Mouse (Mus musculus) olfactory bulb, adult 2 months (tissue): ENCODE measurements around the gene Trmt2b. TPM values are rescaled to one million over a fixed set of nuclear protein-coding genes. Genes with fewer than 3 reads are reported as not detected.
A peak's percentile ranks its signal among the peaks of the same experiment; 100 is the strongest.

ENCODE experiments used
- H3K27ac ChIP-seq: fragments of 200-500 bp; 2 replicates; pipeline ENCODE4 v1.5.1; 2012; ENCODE audit warnings: low read depth, low read length; ENCODE audit not compliant: insufficient read depth
- H3K4me1 ChIP-seq: fragments of 200-500 bp; 2 replicates; pipeline ENCODE4 v1.6.1; 2012; ENCODE audit warnings: low read length; ENCODE audit not compliant: control insufficient read depth, insufficient read depth
- H3K4me3 ChIP-seq: fragments of 200-500 bp; 2 replicates; pipeline ENCODE4 v1.5.1; 2012; ENCODE audit warnings: mild to moderate bottlenecking, low read depth, low read length, moderate library complexity; ENCODE audit not compliant: insufficient read depth
- CTCF ChIP-seq: fragments of 200-500 bp; IDR thresholded peaks from 2 replicates; pipeline ENCODE4 v1.5.1; 2012; ENCODE audit warnings: low read depth, mild to moderate bottlenecking, low read length, moderate library complexity; ENCODE audit not compliant: insufficient read depth
- POLR2A ChIP-seq: fragments of 200-500 bp; IDR thresholded peaks from 2 replicates; pipeline ENCODE4 v1.6.1; 2012; ENCODE audit warnings: mild to moderate bottlenecking, low read depth, low read length, moderate library complexity; ENCODE audit not compliant: insufficient read depth
- WGBS: fragments of 180-500 bp; shearing (Covaris S2); methylation state at CpG from one replicate; pipeline ENCODE4 v1.1.7; 2018; 5-methylcytosine and 5-hydroxymethylcytosine counted together
- polyA plus RNA-seq: library from polyadenylated mRNA; stranded (reverse); fragments of >200 nt; gene quantifications from 2 replicates; pipeline ENCODE4 v1.2.4, GENCODE M21; 2012; ENCODE audit warnings: low replicate concordance; ENCODE audit not compliant: missing spikeins, insufficient read depth, insufficient read length

Gene Trmt2b
- polyA plus RNA-seq, 1 experiment = not detected

DNA sequence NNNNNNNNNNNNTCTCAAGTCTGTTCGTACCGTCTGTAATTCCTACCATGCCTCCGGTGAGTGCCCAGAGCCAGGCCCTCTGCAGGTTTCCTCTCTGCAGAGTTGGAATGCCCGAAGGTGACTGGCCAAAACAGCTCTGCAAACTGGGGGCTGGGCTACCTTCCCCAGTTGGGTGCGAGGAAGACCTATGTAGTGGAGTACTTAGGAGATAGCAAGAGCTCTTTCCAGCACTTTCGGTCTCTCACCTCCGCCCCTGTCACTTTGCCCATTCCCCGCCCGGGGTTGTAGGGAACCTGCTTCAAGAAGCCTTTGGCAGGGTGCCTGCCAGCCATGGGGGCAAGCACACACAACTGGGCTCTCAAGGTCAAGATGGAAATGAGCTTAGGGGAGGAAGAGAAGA lies 19.5 kb upstream of the Trmt2b start:
- TF ChIP-seq POLR2A (no peak), CTCF (no peak)
- peak overlapping the region; percentile 75 for H3K27ac ChIP-seq
- WGBS = 32% methylated on average over 9 of the region's 9 CpGs
- no peaks in the 10 kb centered on the region for H3K4me1 ChIP-seq
- peak overlapping the region; percentile 81 for H3K4me3 ChIP-seq

DNA sequence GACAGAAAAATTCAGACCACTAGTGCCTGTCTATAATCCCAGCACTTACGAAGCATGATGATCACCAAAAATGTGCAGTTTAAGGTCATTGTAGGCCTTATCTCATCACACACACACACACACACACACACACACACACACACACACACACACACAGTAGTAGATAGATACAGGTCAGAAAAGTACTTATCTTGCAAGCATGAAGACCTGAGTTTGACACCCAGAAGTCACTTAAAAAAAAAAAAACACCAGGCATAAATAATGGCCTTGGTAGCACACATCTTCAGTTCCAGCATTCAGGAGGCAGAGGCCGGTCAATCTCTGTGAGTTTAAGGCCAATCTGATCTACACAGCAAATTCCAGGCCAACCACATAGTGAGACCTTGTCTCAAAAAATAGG lies 10.5 kb upstream of the Trmt2b start:
- H3K4me1 ChIP-seq = no peaks in the 10 kb centered on the region
- no peak overlapping the region for H3K27ac ChIP-seq
- TF ChIP-seq CTCF (no peak), POLR2A (no peak)
- no peak overlapping the region for H3K4me3 ChIP-seq
- WGBS = 94% methylated on average over 2 of the region's 2 CpGs

DNA sequence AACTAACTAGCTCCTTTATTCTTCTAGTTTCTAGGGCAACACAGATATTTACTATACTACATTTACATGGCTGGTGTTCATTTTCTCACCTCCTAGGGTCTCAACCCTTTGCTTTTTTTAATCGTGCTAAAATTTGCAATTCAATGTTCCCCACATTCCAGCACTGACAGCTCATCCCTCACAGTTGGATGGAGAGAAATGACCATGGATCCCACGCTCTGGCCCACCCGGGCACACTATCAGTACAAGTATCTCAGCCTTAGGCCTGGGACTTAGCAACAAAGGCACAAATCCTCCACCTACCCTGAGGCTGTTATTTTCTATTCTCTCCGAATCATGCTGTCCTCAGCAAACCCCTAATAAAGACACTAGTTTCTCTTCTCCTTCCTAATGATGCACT lies 9.0 kb upstream of the Trmt2b start:
- TF ChIP-seq POLR2A (no peak), CTCF (no peak)
- WGBS = 34% methylated on average over 4 of the region's 4 CpGs
- no peak overlapping the region for H3K4me3 ChIP-seq
- no peaks in the 10 kb centered on the region for H3K4me1 ChIP-seq
- peak overlapping the region; percentile 44; the same call in 1 of the 2 replicates for H3K27ac ChIP-seq

DNA sequence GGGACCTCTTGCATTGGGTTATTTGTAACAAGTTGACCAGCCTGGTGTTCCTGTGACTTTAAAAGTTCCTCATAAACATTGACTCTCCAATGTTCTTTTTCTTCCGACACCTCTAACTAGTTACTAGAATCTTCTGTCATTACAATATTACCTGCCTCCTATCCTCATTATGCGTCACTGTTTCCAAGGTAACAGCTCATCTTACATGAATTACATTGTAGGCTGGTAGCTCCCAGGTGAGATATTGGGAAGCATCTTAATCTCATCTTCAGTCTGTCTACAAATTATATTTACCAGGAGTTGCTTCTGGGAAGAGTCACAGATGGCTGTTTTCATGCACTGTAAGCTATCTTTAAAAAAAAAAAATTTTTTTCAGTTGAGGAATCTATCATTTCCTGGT lies 8.3 kb upstream of the Trmt2b start:
- no peak overlapping the region for H3K27ac ChIP-seq
- no peaks in the 10 kb centered on the region for H3K4me1 ChIP-seq
- no peak overlapping the region for H3K4me3 ChIP-seq
- 80% methylated on average over 2 of the region's 2 CpGs for WGBS
- TF ChIP-seq CTCF = no peak
- TF ChIP-seq POLR2A = no peak

DNA sequence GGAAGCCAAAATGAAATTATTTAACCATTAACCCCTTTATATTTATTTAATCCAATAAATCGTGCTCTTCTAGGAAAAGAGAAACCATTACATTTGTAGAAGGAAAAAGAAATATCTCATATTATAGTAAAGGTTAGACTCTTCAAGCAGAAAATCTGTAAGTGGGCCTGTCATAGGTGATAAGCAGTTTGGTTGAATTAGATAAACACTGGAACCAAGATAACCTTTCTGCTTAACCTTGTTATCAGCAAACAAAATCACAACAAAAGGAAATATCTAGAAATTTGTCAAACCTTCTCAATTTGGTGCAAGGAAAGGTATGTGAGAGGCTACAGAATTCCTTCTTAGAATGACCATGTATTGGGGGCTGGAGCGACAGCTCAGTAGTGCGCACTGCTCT lies 3.7 kb upstream of the Trmt2b start:
- TF ChIP-seq POLR2A = no peak
- no peak for TF ChIP-seq CTCF
- H3K4me1 ChIP-seq = peaks cover 3% of the 10 kb centered on the region; the same call in 1 of the 2 replicates
- 94% methylated on average over 3 of the region's 3 CpGs for WGBS
- no peak overlapping the region for H3K27ac ChIP-seq
- H3K4me3 ChIP-seq = no peak overlapping the region

DNA sequence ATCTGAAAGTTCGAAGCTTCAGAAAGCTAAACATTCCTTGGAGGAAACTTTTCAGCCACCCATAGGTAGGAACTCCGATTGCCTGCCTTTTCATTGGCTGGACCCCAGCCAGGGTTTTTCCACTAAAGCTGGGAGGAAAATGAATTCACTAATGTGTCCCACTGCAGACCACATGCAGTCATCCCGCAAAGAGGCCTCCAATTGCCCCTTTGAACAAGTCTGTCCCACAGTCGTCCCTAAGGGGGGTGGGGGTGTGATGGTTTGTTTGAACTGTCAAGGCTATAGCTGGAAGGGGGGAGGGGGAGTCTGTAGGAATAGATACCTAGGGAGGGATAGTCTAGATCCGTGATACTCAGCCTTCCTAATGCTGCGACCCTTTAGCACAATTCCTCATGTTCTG lies 1.1 kb downstream of the Trmt2b start:
- no peak overlapping the region for H3K27ac ChIP-seq
- no peak for TF ChIP-seq POLR2A
- no peak for TF ChIP-seq CTCF
- peaks cover 3% of the 10 kb centered on the region; the same call in 1 of the 2 replicates for H3K4me1 ChIP-seq
- 34% methylated on average over 6 of the region's 6 CpGs for WGBS
- H3K4me3 ChIP-seq = no peak overlapping the region

DNA sequence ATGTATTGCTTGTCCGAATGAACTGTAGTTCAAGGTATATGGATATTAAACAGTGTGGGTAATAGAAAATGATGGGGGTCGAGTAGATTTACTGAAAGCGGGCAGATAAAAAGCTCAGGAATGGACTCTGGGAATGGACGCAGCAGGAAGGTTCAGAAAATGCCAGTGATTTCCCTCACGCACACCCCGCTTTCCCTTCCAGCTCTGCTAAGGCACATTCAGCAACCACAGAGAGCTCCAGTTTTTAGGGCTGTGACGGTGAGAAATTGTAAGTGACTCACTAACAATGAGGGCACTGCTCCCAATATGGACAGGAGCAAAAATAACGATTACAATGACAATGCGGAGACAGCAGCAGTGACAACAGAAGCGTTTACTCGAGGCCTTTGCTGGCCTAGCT lies 14.7 kb downstream of the Trmt2b start:
- Histone ChIP-seq H3K27ac (no peak overlapping the region), H3K4me1 (no peaks in the 10 kb centered on the region), H3K4me3 (no peak overlapping the region)
- 60% methylated on average over 11 of the region's 11 CpGs for WGBS
- TF ChIP-seq POLR2A = no peak
- no peak for TF ChIP-seq CTCF

DNA sequence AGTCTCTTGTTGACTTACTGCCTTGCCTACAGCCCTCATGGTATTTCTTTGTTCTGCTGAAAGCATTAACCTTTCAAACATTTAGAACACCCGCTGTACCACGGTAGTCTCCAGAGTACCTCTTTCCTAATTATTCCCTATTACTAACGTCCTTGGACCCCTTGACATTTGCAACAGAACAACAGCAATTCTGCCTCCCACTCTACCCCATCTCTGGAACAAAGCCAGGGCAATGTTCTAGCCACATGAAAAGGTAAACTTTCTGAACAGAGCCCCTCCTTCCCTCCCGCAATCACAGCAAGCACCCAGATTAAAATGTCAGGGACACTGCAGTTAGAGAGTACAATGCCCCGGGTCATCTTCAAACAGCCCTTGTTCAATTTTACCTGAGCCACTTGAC lies 15.6 kb downstream of the Trmt2b start:
- H3K27ac ChIP-seq = no peak overlapping the region
- H3K4me1 ChIP-seq = no peaks in the 10 kb centered on the region
- 51% methylated on average over 5 of the region's 5 CpGs for WGBS
- H3K4me3 ChIP-seq = no peak overlapping the region
- no peak for TF ChIP-seq POLR2A
- no peak for TF ChIP-seq CTCF

DNA sequence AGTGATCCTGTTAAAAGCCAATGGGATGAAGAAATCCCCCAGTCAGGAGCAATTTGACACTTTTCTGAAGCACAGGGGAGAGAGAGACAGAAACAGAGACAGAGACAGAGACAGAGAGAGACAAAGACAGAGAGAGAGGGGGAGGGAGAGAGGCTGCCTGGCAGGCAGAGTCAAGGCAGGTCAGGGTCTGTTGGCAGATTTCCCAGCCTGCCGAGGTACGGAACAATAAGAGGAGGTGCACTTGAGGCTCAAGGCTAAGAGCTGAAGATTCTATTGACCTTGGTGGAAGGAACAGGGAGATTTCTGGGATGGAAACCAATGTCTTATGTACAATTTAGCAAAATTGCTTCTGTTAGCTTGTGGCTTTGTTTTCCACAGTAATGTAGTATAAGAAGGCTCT lies 28.6 kb downstream of the Trmt2b start:
- 45% methylated on average over 2 of the region's 2 CpGs for WGBS
- Histone ChIP-seq H3K4me1 (no peaks in the 10 kb centered on the region), H3K4me3 (no peak overlapping the region), H3K27ac (no peak overlapping the region)
- TF ChIP-seq POLR2A = no peak
- no peak for TF ChIP-seq CTCF

DNA sequence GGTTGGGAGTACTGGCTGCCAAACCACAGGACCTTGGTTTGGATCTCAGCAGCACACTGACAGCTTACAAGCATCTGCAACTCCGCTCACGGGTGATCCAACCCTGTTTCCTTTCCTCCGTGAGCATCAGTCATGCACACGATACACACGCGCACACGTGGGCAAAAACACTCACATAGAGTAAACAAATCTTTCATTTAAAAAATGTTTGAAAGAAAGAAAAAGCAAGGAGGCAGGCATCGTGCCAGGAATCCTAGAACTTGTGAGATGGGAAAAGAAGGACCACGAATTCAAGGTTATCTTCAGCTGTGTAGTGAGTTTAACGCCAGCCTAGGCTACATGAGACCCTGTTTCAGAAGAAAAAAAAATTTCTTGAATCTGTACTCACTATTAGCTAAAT lies 30.8 kb downstream of the Trmt2b start:
- 88% methylated on average over 10 of the region's 10 CpGs for WGBS
- no peak overlapping the region for H3K4me3 ChIP-seq

More for the DNA sequence above, 30.8 kb downstream of the Trmt2b start:
- Histone ChIP-seq H3K4me1 (no peaks in the 10 kb centered on the region), H3K27ac (no peak overlapping the region)
- TF ChIP-seq CTCF = no peak
